Mouse (Mus musculus) stomach, postnatal 0 days (tissue): ENCODE measurements around the gene Rnls.

ENCODE experiments used
- CTCF ChIP-seq: IDR thresholded peaks from 2 replicates; pipeline ENCODE4 v1.5.1; 2016; ENCODE audit warnings: antibody characterized with exemption, low read depth, mild to moderate bottlenecking, moderate library complexity
- EP300 ChIP-seq: optimal IDR thresholded peaks from 2 replicates; pipeline ENCODE3; 2016; ENCODE audit warnings: antibody characterized with exemption

DNA sequence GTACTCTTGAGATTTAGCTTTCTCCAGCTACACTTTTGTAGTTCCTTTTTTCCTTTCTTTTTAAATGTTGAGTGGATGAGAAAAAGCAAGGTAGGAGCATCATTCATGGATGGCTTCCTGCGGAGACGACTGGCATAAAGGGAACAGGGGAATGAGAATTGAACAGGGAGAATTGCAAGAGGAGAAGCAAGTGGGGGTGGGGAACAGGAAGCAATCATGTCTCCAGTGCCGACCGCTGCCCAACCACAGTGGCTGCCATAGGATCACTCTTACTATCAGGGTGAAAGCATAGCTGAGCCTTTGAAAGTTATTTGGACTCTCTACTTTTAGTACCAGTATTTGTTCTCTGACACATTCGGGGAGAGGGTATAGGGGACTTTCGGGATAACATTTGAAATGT, 160.8 kb downstream of the Rnls start:
- TF ChIP-seq CTCF, result no peak
- TF ChIP-seq EP300, result no peak
